Mouse (Mus musculus): ENCODE measurements around the gene Acat1. TPM values are rescaled to one million over a fixed set of nuclear protein-coding genes. Genes with fewer than 3 reads are reported as not detected.

The Acat1 gene
- polyA plus RNA-seq, 1 experiment from 2014 or later = 180 TPM

Other genes starting within 250 kb of the Acat1 start
- gene Kdelc2, start 226.4 kb downstream of the Acat1 start, polyA plus RNA-seq (2015; fragmentation: Nextera tagmentation; extraction: Ambion mirVana) = 7.6 and 10.2 TPM in 2 replicates
- gene 4930550C14Rik, start 208.1 kb downstream of the Acat1 start, polyA plus RNA-seq (2015; fragmentation: Nextera tagmentation; extraction: Ambion mirVana) = 0.56 and 1.2 TPM in 2 replicates
- 9.2 and 11.8 TPM in 2 replicates for gene Atm, start 73.6 kb downstream of the Acat1 start, polyA plus RNA-seq (2015; fragmentation: Nextera tagmentation; extraction: Ambion mirVana)
- 9.0 and 10.7 TPM in 2 replicates for gene Npat, start 73.3 kb downstream of the Acat1 start, polyA plus RNA-seq (2015; fragmentation: Nextera tagmentation; extraction: Ambion mirVana)
- gene Cul5, start 59.6 kb upstream of the Acat1 start, polyA plus RNA-seq (2015; fragmentation: Nextera tagmentation; extraction: Ambion mirVana) = 39.9 and 40.7 TPM in 2 replicates
- gene Rab39, start 95.8 kb upstream of the Acat1 start, polyA plus RNA-seq (2015; fragmentation: Nextera tagmentation; extraction: Ambion mirVana) = 3.6 and 3.9 TPM in 2 replicates
- gene Slc35f2, start 161.2 kb upstream of the Acat1 start, polyA plus RNA-seq (2015; fragmentation: Nextera tagmentation; extraction: Ambion mirVana) = 25.6 and 29.8 TPM in 2 replicates
- 8.9 and 11.3 TPM in 2 replicates for gene Sln, start 239.8 kb upstream of the Acat1 start, polyA plus RNA-seq (2015; fragmentation: Nextera tagmentation; extraction: Ambion mirVana)

Measured in neural tube, embryonic 15.5 days (tissue).